Mouse (Mus musculus): ENCODE data around the gene Gm1043.

Gene Gm1043

GRCm38 (mm10) chr5:37242360-37243168 is 157.4 kb downstream of the Gm1043 start:
- no peak for DNase-seq (ENCODE audit: extremely low read depth, low read depth)

- no peak for DNase-seq (ENCODE audit: extremely low read depth, low read depth)
These were observed 158.2 kb downstream of the Gm1043 start for GRCm38 (mm10) chr5:37243169-37243886.

GRCm38 (mm10) chr5:37244161-37244560 is 159.0 kb downstream of the Gm1043 start:
- no peak for DNase-seq (ENCODE audit: extremely low read depth, low read depth)

GRCm38 (mm10) chr5:37244666-37245242 is 159.6 kb downstream of the Gm1043 start:
- DNase-seq (ENCODE audit: extremely low read depth, low read depth): no peak

GRCm38 (mm10) chr5:37245651-37246050 is 160.5 kb downstream of the Gm1043 start:
- no peak for DNase-seq (ENCODE audit: extremely low read depth, low read depth)

- DNase-seq (ENCODE audit: extremely low read depth, low read depth): no peak
These were observed 161.2 kb downstream of the Gm1043 start for GRCm38 (mm10) chr5:37246138-37246910.

GRCm38 (mm10) chr5:37247456-37247855 is 162.3 kb downstream of the Gm1043 start:
- DNase-seq (ENCODE audit: extremely low read depth, low read depth): no peak

GRCm38 (mm10) chr5:37248870-37249269 is 163.7 kb downstream of the Gm1043 start:
- DNase-seq (ENCODE audit: extremely low read depth, low read depth): no peak

GRCm38 (mm10) chr5:37251596-37251995 is 166.4 kb downstream of the Gm1043 start:
- no peak for DNase-seq (ENCODE audit: extremely low read depth, low read depth)

GRCm38 (mm10) chr5:37252101-37252804 is 167.1 kb downstream of the Gm1043 start:
- no peak for DNase-seq (ENCODE audit: extremely low read depth, low read depth)

- no peak for DNase-seq (ENCODE audit: extremely low read depth, low read depth)
These were observed 169.4 kb downstream of the Gm1043 start for GRCm38 (mm10) chr5:37254523-37254922.

- no peak for DNase-seq (ENCODE audit: extremely low read depth, low read depth)
These were observed 171.7 kb downstream of the Gm1043 start for GRCm38 (mm10) chr5:37256823-37257222.

GRCm38 (mm10) chr5:37257243-37257642 is 172.1 kb downstream of the Gm1043 start:
- DNase-seq (ENCODE audit: extremely low read depth, low read depth): no peak

GRCm38 (mm10) chr5:37261734-37262133 is 176.6 kb downstream of the Gm1043 start:
- no peak for DNase-seq (ENCODE audit: extremely low read depth, low read depth)

- DNase-seq (ENCODE audit: extremely low read depth, low read depth): no peak
These were observed 178.6 kb downstream of the Gm1043 start for GRCm38 (mm10) chr5:37263816-37264215.

Data from MEL-GATA-1-ER (cell line).